Mouse (Mus musculus): ENCODE data around the gene Sapcd2. TPM values are rescaled to one million over a fixed set of nuclear protein-coding genes. Genes with fewer than 3 reads are reported as not detected.

Sapcd2 gene
- polyA plus RNA-seq, 1 experiment from 2014 or later, result 56.7 TPM

GRCm38 (mm10) chr2:25426721-25427191 lies 54.6 kb downstream of the Sapcd2 start:
- H3K9me3 ChIP-seq (ENCODE audit: control insufficient read depth, low read length), result no peaks in the 10 kb centered on the region
- H3K36me3 ChIP-seq (ENCODE audit: control insufficient read depth, insufficient read depth, low read length), result no peaks in the 10 kb centered on the region
- peaks cover 3% of the 10 kb centered on the region; the same call in 1 of the 2 replicates for H3K4me1 ChIP-seq (ENCODE audit: control insufficient read depth, insufficient read depth, low read length)
- no peak overlapping the region for H3K4me3 ChIP-seq (ENCODE audit: low read length)
- 34% methylated on average over 5 of the region's 5 CpGs for WGBS
- no peak for ATAC-seq
- H3K9ac ChIP-seq (ENCODE audit: low read depth, low read length), result no peak overlapping the region
- H3K27ac ChIP-seq (ENCODE audit: low read length), result no peak overlapping the region
- no peak overlapping the region for H3K4me2 ChIP-seq (ENCODE audit: low read depth, low read length)
- peaks cover 12% of the 10 kb centered on the region; the same call in 1 of the 2 replicates for H3K27me3 ChIP-seq (replicated peaks; ENCODE audit: control insufficient read depth, insufficient read depth, low read length)

- no peak for ATAC-seq
- Histone ChIP-seq H3K36me3 (ENCODE audit: control insufficient read depth, insufficient read depth, low read length) (no peaks in the 10 kb centered on the region), H3K27ac (ENCODE audit: low read length) (no peak overlapping the region), H3K4me2 (ENCODE audit: low read depth, low read length) (no peak overlapping the region), H3K4me3 (ENCODE audit: low read length) (no peak overlapping the region), H3K9me3 (ENCODE audit: control insufficient read depth, low read length) (no peaks in the 10 kb centered on the region), H3K9ac (ENCODE audit: low read depth, low read length) (no peak overlapping the region), H3K4me1 (ENCODE audit: control insufficient read depth, insufficient read depth, low read length) (peaks cover 3% of the 10 kb centered on the region; the same call in 1 of the 2 replicates), H3K27me3 (replicated peaks; ENCODE audit: control insufficient read depth, insufficient read depth, low read length) (peaks cover 12% of the 10 kb centered on the region; the same call in 1 of the 2 replicates)
- 85% methylated on average over 5 of the region's 5 CpGs for WGBS
Measured at GRCm38 (mm10) chr2:25427256-25427655, 55.1 kb downstream of the Sapcd2 start.

Other genes with a start within 250 kb of the Sapcd2 start
- 11.0 and 14.4 TPM in 2 replicates for gene Nrarp, start 191.6 kb upstream of the Sapcd2 start, polyA plus RNA-seq (2015; fragmentation: Nextera tagmentation; extraction: Ambion mirVana)
- gene Tor4a, start 175.4 kb upstream of the Sapcd2 start, polyA plus RNA-seq (2015; fragmentation: Nextera tagmentation; extraction: Ambion mirVana), result 23.0 and 23.4 TPM in 2 replicates
- gene Nelfb, start 160.8 kb upstream of the Sapcd2 start, polyA plus RNA-seq (2015; fragmentation: Nextera tagmentation; extraction: Ambion mirVana), result 99.9 and 102 TPM in 2 replicates
- not detected in 2 replicates for gene Stpg3, start 157.7 kb upstream of the Sapcd2 start, polyA plus RNA-seq (2015; fragmentation: Nextera tagmentation; extraction: Ambion mirVana)
- gene Fam166a, start 153.6 kb upstream of the Sapcd2 start, polyA plus RNA-seq (2015; fragmentation: Nextera tagmentation; extraction: Ambion mirVana), result 0.12 and 0.62 TPM in 2 replicates
- 635 and 699 TPM in 2 replicates for gene Tubb4b, start 147.6 kb upstream of the Sapcd2 start, polyA plus RNA-seq (2015; fragmentation: Nextera tagmentation; extraction: Ambion mirVana)
- gene Slc34a3, start 138.0 kb upstream of the Sapcd2 start, polyA plus RNA-seq (2015; fragmentation: Nextera tagmentation; extraction: Ambion mirVana), result 11.3 and 17.7 TPM in 2 replicates
- gene Rnf224, start 135.5 kb upstream of the Sapcd2 start, polyA plus RNA-seq (2015; fragmentation: Nextera tagmentation; extraction: Ambion mirVana), result 0.37 and 0.54 TPM in 2 replicates
- gene Rnf208, start 130.1 kb upstream of the Sapcd2 start, polyA plus RNA-seq (2015; fragmentation: Nextera tagmentation; extraction: Ambion mirVana), result 25.6 and 36.4 TPM in 2 replicates
- gene Cysrt1, start 129.9 kb upstream of the Sapcd2 start, polyA plus RNA-seq (2015; fragmentation: Nextera tagmentation; extraction: Ambion mirVana), result 3.3 and 6.4 TPM in 2 replicates
- gene AL732309.1, start 125.5 kb upstream of the Sapcd2 start, polyA plus RNA-seq (2015; fragmentation: Nextera tagmentation; extraction: Ambion mirVana), result 7.3 and 9.3 TPM in 2 replicates
- 22.3 and 23.1 TPM in 2 replicates for gene Tmem203, start 116.9 kb upstream of the Sapcd2 start, polyA plus RNA-seq (2015; fragmentation: Nextera tagmentation; extraction: Ambion mirVana)
- 31.7 and 38.6 TPM in 2 replicates for gene Tprn, start 109.7 kb upstream of the Sapcd2 start, polyA plus RNA-seq (2015; fragmentation: Nextera tagmentation; extraction: Ambion mirVana)
- gene Ssna1, start 99.9 kb upstream of the Sapcd2 start, polyA plus RNA-seq (2015; fragmentation: Nextera tagmentation; extraction: Ambion mirVana), result 176 and 200 TPM in 2 replicates
- 91.4 and 97.3 TPM in 2 replicates for gene Anapc2, start 99.8 kb upstream of the Sapcd2 start, polyA plus RNA-seq (2015; fragmentation: Nextera tagmentation; extraction: Ambion mirVana)
- gene Tmem210, start 84.2 kb upstream of the Sapcd2 start, polyA plus RNA-seq (2015; fragmentation: Nextera tagmentation; extraction: Ambion mirVana), result not detected in 2 replicates
- 1.9 and 2.5 TPM in 2 replicates for gene Lrrc26, start 82.4 kb upstream of the Sapcd2 start, polyA plus RNA-seq (2015; fragmentation: Nextera tagmentation; extraction: Ambion mirVana)
- 1.7 and 2.1 TPM in 2 replicates for gene Grin1, start 53.1 kb upstream of the Sapcd2 start, polyA plus RNA-seq (2015; fragmentation: Nextera tagmentation; extraction: Ambion mirVana)
- gene Man1b1, start 40.0 kb upstream of the Sapcd2 start, polyA plus RNA-seq (2015; fragmentation: Nextera tagmentation; extraction: Ambion mirVana), result 36.7 and 43.2 TPM in 2 replicates
- 74.4 and 104 TPM in 2 replicates for gene Dpp7, start 16.0 kb upstream of the Sapcd2 start, polyA plus RNA-seq (2015; fragmentation: Nextera tagmentation; extraction: Ambion mirVana)
- gene Uap1l1, start 6.6 kb upstream of the Sapcd2 start, polyA plus RNA-seq (2015; fragmentation: Nextera tagmentation; extraction: Ambion mirVana), result 196 and 259 TPM in 2 replicates
- 23.7 and 27.4 TPM in 2 replicates for gene Entpd2, start 23.6 kb downstream of the Sapcd2 start, polyA plus RNA-seq (2015; fragmentation: Nextera tagmentation; extraction: Ambion mirVana)
- gene Npdc1, start 27.0 kb downstream of the Sapcd2 start, polyA plus RNA-seq (2015; fragmentation: Nextera tagmentation; extraction: Ambion mirVana), result 48.9 and 51.1 TPM in 2 replicates
- 0.13 and 0.33 TPM in 2 replicates for gene Fut7, start 50.9 kb downstream of the Sapcd2 start, polyA plus RNA-seq (2015; fragmentation: Nextera tagmentation; extraction: Ambion mirVana)
- 2.1 and 2.8 TPM in 2 replicates for gene Abca2, start 56.4 kb downstream of the Sapcd2 start, polyA plus RNA-seq (2015; fragmentation: Nextera tagmentation; extraction: Ambion mirVana)
- 2.6 and 2.7 TPM in 2 replicates for gene Clic3, start 84.5 kb downstream of the Sapcd2 start, polyA plus RNA-seq (2015; fragmentation: Nextera tagmentation; extraction: Ambion mirVana)
- gene Paxx, start 88.8 kb downstream of the Sapcd2 start, polyA plus RNA-seq (2015; fragmentation: Nextera tagmentation; extraction: Ambion mirVana), result 31.5 and 37.4 TPM in 2 replicates
- 4.0 and 4.5 TPM in 2 replicates for gene Ptgds, start 97.7 kb downstream of the Sapcd2 start, polyA plus RNA-seq (2015; fragmentation: Nextera tagmentation; extraction: Ambion mirVana)
- gene Lcn12, start 121.6 kb downstream of the Sapcd2 start, polyA plus RNA-seq (2015; fragmentation: Nextera tagmentation; extraction: Ambion mirVana), result 0.32 TPM in 1 of 2 replicates, not detected in the other
- 70.2 and 71.9 TPM in 2 replicates for gene Fbxw5, start 128.4 kb downstream of the Sapcd2 start, polyA plus RNA-seq (2015; fragmentation: Nextera tagmentation; extraction: Ambion mirVana)
- gene C8g, start 129.4 kb downstream of the Sapcd2 start, polyA plus RNA-seq (2015; fragmentation: Nextera tagmentation; extraction: Ambion mirVana), result 6.8 and 8.5 TPM in 2 replicates
- gene Traf2, start 174.6 kb downstream of the Sapcd2 start, polyA plus RNA-seq (2015; fragmentation: Nextera tagmentation; extraction: Ambion mirVana), result 28.4 and 34.1 TPM in 2 replicates
- gene Edf1, start 185.5 kb downstream of the Sapcd2 start, polyA plus RNA-seq (2015; fragmentation: Nextera tagmentation; extraction: Ambion mirVana), result 343 and 364 TPM in 2 replicates
- gene Mamdc4, start 202.5 kb downstream of the Sapcd2 start, polyA plus RNA-seq (2015; fragmentation: Nextera tagmentation; extraction: Ambion mirVana), result 582 and 797 TPM in 2 replicates
- 145 and 176 TPM in 2 replicates for gene Phpt1, start 202.9 kb downstream of the Sapcd2 start, polyA plus RNA-seq (2015; fragmentation: Nextera tagmentation; extraction: Ambion mirVana)
- 0.93 and 1.4 TPM in 2 replicates for gene Ajm1, start 209.4 kb downstream of the Sapcd2 start, polyA plus RNA-seq (2015; fragmentation: Nextera tagmentation; extraction: Ambion mirVana)
- gene Rabl6, start 236.2 kb downstream of the Sapcd2 start, polyA plus RNA-seq (2015; fragmentation: Nextera tagmentation; extraction: Ambion mirVana), result 45.8 and 52.7 TPM in 2 replicates
- gene Ccdc183, start 245.4 kb downstream of the Sapcd2 start, polyA plus RNA-seq (2015; fragmentation: Nextera tagmentation; extraction: Ambion mirVana), result 0.12 and 0.18 TPM in 2 replicates
- gene Tmem141, start 249.7 kb downstream of the Sapcd2 start, polyA plus RNA-seq (2015; fragmentation: Nextera tagmentation; extraction: Ambion mirVana), result 25.4 and 26.6 TPM in 2 replicates

Data from intestine, embryonic 16.5 days (tissue).